In the genomic region with DNA sequence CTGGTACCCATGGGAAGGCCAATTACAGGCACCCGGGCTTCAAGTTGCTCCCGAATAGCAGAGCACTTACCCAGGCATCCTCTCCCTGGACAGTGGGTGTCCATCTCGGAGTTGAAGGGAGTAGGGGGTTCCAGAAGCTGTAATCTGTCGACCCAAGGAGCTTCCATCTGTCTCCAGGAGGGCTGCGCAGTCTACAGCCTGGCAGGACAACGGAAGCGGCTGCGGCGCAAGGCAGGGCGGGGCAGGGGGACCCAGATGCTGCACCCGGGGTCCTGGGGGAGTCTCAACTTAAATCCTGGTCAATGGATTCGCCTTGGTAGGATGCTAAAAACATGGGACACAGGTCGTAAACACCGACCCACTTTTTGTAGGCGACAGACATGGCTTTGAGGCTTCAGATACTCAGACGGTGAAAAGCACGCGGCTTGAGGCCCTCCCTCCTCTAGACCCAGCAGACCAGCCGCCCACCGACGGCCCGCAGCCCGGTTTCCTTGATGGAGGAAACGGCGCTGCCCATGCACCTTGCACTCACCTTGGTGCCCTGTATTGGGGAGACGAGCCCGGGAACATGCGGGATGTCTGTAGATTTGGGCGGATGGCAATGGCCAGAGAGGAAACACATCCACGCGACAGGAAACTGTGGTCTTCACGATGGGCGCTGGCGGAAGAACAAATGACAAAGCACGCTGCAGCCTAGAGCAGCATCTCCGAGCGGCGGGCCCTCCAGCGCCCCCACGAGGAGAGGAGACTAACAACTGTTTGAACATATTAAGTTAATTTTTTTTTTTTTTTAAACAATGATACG, we compare ENCODE assay signal across 8 mouse cellular contexts. TPM values are rescaled to one million over a fixed set of nuclear protein-coding genes. Genes with fewer than 3 reads are reported as not detected.
A peak's percentile ranks its signal among the peaks of the same experiment; 100 is the strongest.
DNase-seq lines count a peak whose midpoint lies in the region; ATAC-seq and TF ChIP-seq lines count a peak whose summit lies in the region.

No protein-coding gene starts in this region.

- TF ChIP-seq EP300 in CH12.LX (IDR thresholded peaks at IDR 0.05; ENCODE audit: low read length): 0 out of 2 replicates have a peak, but pooled peaks have one; percentile 17

- H3K9me3 ChIP-seq in CH12.LX (replicated peaks; ENCODE audit: low read length): no peaks in the 10 kb centered on the region
- H3K9me3 ChIP-seq in forebrain, embryonic 11.5 days (ENCODE audit: control insufficient read depth, low read length): no peaks in the 10 kb centered on the region
- no peaks in the 10 kb centered on the region for H3K9me3 ChIP-seq in heart, embryonic 16.5 days (replicated peaks; ENCODE audit: control insufficient read depth, low read length)
- H3K9me3 ChIP-seq in liver, embryonic 13.5 days (replicated peaks): no peaks in the 10 kb centered on the region
- no peaks in the 10 kb centered on the region for H3K9me3 ChIP-seq in stomach, embryonic 14.5 days (ENCODE audit: control insufficient read depth, low read depth, low read length)

- TF ChIP-seq RAD21 in CH12.LX (IDR thresholded peaks at IDR 0.05; ENCODE audit: low read depth, low read length): no peak

- under 1% methylated on average over 41 of the region's 41 CpGs for WGBS in forebrain, embryonic 11.5 days
- under 1% methylated on average over 41 of the region's 41 CpGs for WGBS in heart, embryonic 16.5 days
- WGBS in liver, embryonic 13.5 days (ENCODE audit: insufficient replicate concordance): under 1% methylated on average over 41 of the region's 41 CpGs
- under 1% methylated on average over 41 of the region's 41 CpGs for WGBS in stomach, embryonic 14.5 days

- no peaks in the 10 kb centered on the region for H3K27me3 ChIP-seq in CH12.LX (replicated peaks)
- H3K27me3 ChIP-seq in forebrain, embryonic 11.5 days (ENCODE audit: control insufficient read depth, insufficient read depth, low read length): no peaks in the 10 kb centered on the region
- no peaks in the 10 kb centered on the region for H3K27me3 ChIP-seq in heart, embryonic 16.5 days (ENCODE audit: control insufficient read depth, insufficient read depth, low read length)
- H3K27me3 ChIP-seq in liver, embryonic 13.5 days: no peaks in the 10 kb centered on the region
- no peaks in the 10 kb centered on the region for H3K27me3 ChIP-seq in stomach, embryonic 14.5 days (ENCODE audit: control insufficient read depth, insufficient read depth, low read length)

- H3K4me1 ChIP-seq in CH12.LX (ENCODE audit: control insufficient read depth in 1 of 2, insufficient read depth in 2 of 2): peaks cover 13 to 39% of the 10 kb centered on the region in 2 experiments
- peaks cover 2% of the 10 kb centered on the region; the same call in 1 of the 2 replicates for H3K4me1 ChIP-seq in forebrain, embryonic 11.5 days (replicated peaks; ENCODE audit: control insufficient read depth, insufficient read depth, low read length)
- H3K4me1 ChIP-seq in heart, embryonic 16.5 days (ENCODE audit: control insufficient read depth, insufficient read depth, low read length): peaks cover 10% of the 10 kb centered on the region
- H3K4me1 ChIP-seq in liver, embryonic 13.5 days (replicated peaks): peaks cover 35% of the 10 kb centered on the region
- H3K4me1 ChIP-seq in stomach, embryonic 14.5 days (ENCODE audit: control insufficient read depth, insufficient read depth, low read length): peaks cover 11% of the 10 kb centered on the region

- H3K4me2 ChIP-seq in CH12.LX (ENCODE audit: insufficient read depth, low read depth, poor library complexity, severe bottlenecking): peak overlapping the region; percentile 52; the same call in 1 of the 2 replicates
- peak overlapping the region; percentile 76 for H3K4me2 ChIP-seq in forebrain, embryonic 11.5 days (ENCODE audit: low read depth, low read length, severe bottlenecking)
- H3K4me2 ChIP-seq in heart, embryonic 16.5 days (ENCODE audit: low read depth, low read length): peak overlapping the region; percentile 77
- peak overlapping the region; percentile 80 for H3K4me2 ChIP-seq in liver, embryonic 13.5 days
- peak overlapping the region; percentile 73 for H3K4me2 ChIP-seq in stomach, embryonic 14.5 days (replicated peaks; ENCODE audit: low read depth, low read length)

- DNase-seq in CH12.LX (ENCODE audit: extremely low read depth): peak; percentile 92
- peak; percentile 80 for DNase-seq in c-Kit-positive CD71-positive TER-119-negative erythroid progenitor cells, embryonic 14.5 days (ENCODE audit: low read depth)
- peak; percentile 94 for DNase-seq in forebrain, embryonic 11.5 days (ENCODE audit: low spot score)
- peak; percentile 89 to 92 for DNase-seq in kidney, postnatal 25 days
- peak; percentile 78 for DNase-seq in liver, embryonic 13.5 days
- DNase-seq in natural killer cell, adult 2 months (ENCODE audit: low spot score in 2 of 2): peak; percentile 84 to 89

- dilution Hi-C loops in CH12.LX (cut with MboI; ENCODE audit: extremely low pct_ligation_motif_present, extremely low pct_unique_long_range_greater_than_20kb, low sequenced_read_pairs): no loop called here

- TF ChIP-seq POLR2A in CH12.LX (IDR thresholded peaks at IDR 0.05; ENCODE audit: low read depth, low read length): peak; percentile 90

- peak overlapping the region; percentile 58 for H3K27ac ChIP-seq in CH12.LX (ENCODE audit: insufficient read depth, low read depth)
- H3K27ac ChIP-seq in forebrain, embryonic 11.5 days (ENCODE audit: low read depth, low read length): peak overlapping the region; percentile 61
- H3K27ac ChIP-seq in heart, embryonic 16.5 days (ENCODE audit: low read length): peak overlapping the region; percentile 75
- peak overlapping the region; percentile 73 for H3K27ac ChIP-seq in liver, embryonic 13.5 days
- H3K27ac ChIP-seq in stomach, embryonic 14.5 days (ENCODE audit: low read length): peak overlapping the region; percentile 44; the same call in 1 of the 2 replicates

- in situ Hi-C loops in CH12.LX (cut with MboI; ENCODE audit: low pct_ligation_motif_present, low pct_unique_long_range_greater_than_20kb, low sequenced_read_pairs): loop anchor here (25.0 kb wide), 1 partner anchor 276 kb away; no protein-coding TSS in a partner anchor

- H3K79me2 ChIP-seq in CH12.LX (replicated peaks; ENCODE audit: control insufficient read depth, extremely low read depth, insufficient read depth, poor library complexity, severe bottlenecking): peaks cover 38% of the 10 kb centered on the region

- peak overlapping the region; percentile 79 for H3K9ac ChIP-seq in CH12.LX (ENCODE audit: insufficient read depth, low read depth)
- H3K9ac ChIP-seq in forebrain, embryonic 11.5 days (ENCODE audit: low read length): peak overlapping the region; percentile 95
- H3K9ac ChIP-seq in heart, embryonic 16.5 days (ENCODE audit: low read length): peak overlapping the region; percentile 85
- peak overlapping the region; percentile 90 for H3K9ac ChIP-seq in liver, embryonic 13.5 days
- H3K9ac ChIP-seq in stomach, embryonic 14.5 days (replicated peaks; ENCODE audit: low read depth, low read length): peak overlapping the region; percentile 83

- peaks cover 43 to 46% of the 10 kb centered on the region in 2 experiments for H3K36me3 ChIP-seq in CH12.LX (replicated peaks in 1 of 2; ENCODE audit: control insufficient read depth in 1 of 2, insufficient read depth in 1 of 2, low read length in 1 of 2)
- H3K36me3 ChIP-seq in forebrain, embryonic 11.5 days (ENCODE audit: control insufficient read depth, insufficient read depth, low read length): peaks cover 28% of the 10 kb centered on the region
- H3K36me3 ChIP-seq in heart, embryonic 16.5 days (ENCODE audit: control insufficient read depth, insufficient read depth): peaks cover 35% of the 10 kb centered on the region
- H3K36me3 ChIP-seq in liver, embryonic 13.5 days: peaks cover 43% of the 10 kb centered on the region
- H3K36me3 ChIP-seq in stomach, embryonic 14.5 days (ENCODE audit: control insufficient read depth, insufficient read depth, low read length): peaks cover 43% of the 10 kb centered on the region

- peak; percentile 83 for ATAC-seq in forebrain, embryonic 11.5 days (replicated peaks; ENCODE audit: low FRiP score)
- ATAC-seq in heart, embryonic 16.5 days (replicated peaks; ENCODE audit: extremely low read depth, insufficient read depth, low FRiP score): peak; percentile 84
- ATAC-seq in liver, embryonic 13.5 days (ENCODE audit: low read depth): peak; percentile 76
- peak; percentile 89 for ATAC-seq in stomach, embryonic 14.5 days (ENCODE audit: insufficient number of reproducible peaks, insufficient read depth, low FRiP score, low read depth)

- TF ChIP-seq CTCF in CH12.LX (conservative IDR thresholded peaks at IDR 0.05 in 1 of 2, IDR thresholded peaks at IDR 0.05 in 1 of 2; ENCODE audit: low read depth in 2 of 2, low read length in 2 of 2): peak in 1 of 2 experiments; percentile 94; a peak in 1 of 4 replicates

- peak overlapping the region; percentile 72 to 98 (median 95) for H3K4me3 ChIP-seq in CH12.LX (replicated peaks in 1 of 3; ENCODE audit: low read depth in 2 of 3, low read length in 2 of 3, poor library complexity in 1 of 3)
- H3K4me3 ChIP-seq in forebrain, embryonic 11.5 days (ENCODE audit: low read depth, low read length): peak overlapping the region; percentile 89
- H3K4me3 ChIP-seq in heart, embryonic 16.5 days (ENCODE audit: low read length): peak overlapping the region; percentile 70
- H3K4me3 ChIP-seq in liver, embryonic 13.5 days (replicated peaks): peak overlapping the region; percentile 81
- peak overlapping the region; percentile 76 for H3K4me3 ChIP-seq in stomach, embryonic 14.5 days (ENCODE audit: low read depth, low read length)

RNA-seq across cellular contexts. Expression of gene Snhg11, which starts 14.4 kb away (rescaled TPM):
- total RNA-seq in CH12.LX (2012; rRNA removed) (0.04 TPM in 2 replicates), CH12.LX (2014; rRNA removed) (not detected in 2 replicates)
- polyA plus RNA-seq in CH12.LX (2012; ENCODE audit: insufficient read length, low read depth): 0.11 and 0.13 TPM in 2 replicates
- polyA plus RNA-seq in forebrain, embryonic 11.5 days (2014; fragmentation: Nextera tagmentation; extraction: Ambion mirVana): 20.2 and 23.8 TPM in 2 replicates
- polyA plus RNA-seq in heart, embryonic 16.5 days (2015; fragmentation: Nextera tagmentation; extraction: Ambion mirVana): 0.55 and 1.4 TPM in 2 replicates
- polyA plus RNA-seq in liver, embryonic 13.5 days (2015; fragmentation: Nextera tagmentation; extraction: Ambion mirVana): 1.4 and 1.5 TPM in 2 replicates
- polyA plus RNA-seq in stomach, embryonic 14.5 days (2014; fragmentation: Nextera tagmentation; extraction: Ambion mirVana): 6.5 and 10.0 TPM in 2 replicates

RNA-seq across cellular contexts. Expression of gene Ralgapb, which starts 48.6 kb away (rescaled TPM):
- total RNA-seq in CH12.LX (2012; rRNA removed) (11.9 and 12.9 TPM in 2 replicates), CH12.LX (2014; rRNA removed) (10.7 and 11.4 TPM in 2 replicates)
- polyA plus RNA-seq in CH12.LX (2012; ENCODE audit: insufficient read length, low read depth): 13.6 and 18.4 TPM in 2 replicates
- polyA plus RNA-seq in forebrain, embryonic 11.5 days (2014; fragmentation: Nextera tagmentation; extraction: Ambion mirVana): 23.2 and 25.1 TPM in 2 replicates
- 9.1 and 10.3 TPM in 2 replicates for polyA plus RNA-seq in heart, embryonic 16.5 days (2015; fragmentation: Nextera tagmentation; extraction: Ambion mirVana)
- polyA plus RNA-seq in liver, embryonic 13.5 days (2015; fragmentation: Nextera tagmentation; extraction: Ambion mirVana): 6.0 and 6.3 TPM in 2 replicates
- 26.8 and 26.9 TPM in 2 replicates for polyA plus RNA-seq in stomach, embryonic 14.5 days (2014; fragmentation: Nextera tagmentation; extraction: Ambion mirVana)

RNA-seq across cellular contexts. Expression of gene Lbp, which starts 54.8 kb away (rescaled TPM):
- total RNA-seq in CH12.LX (2012; rRNA removed) (0.04 TPM in 1 of 2 replicates, not detected in the other), CH12.LX (2014; rRNA removed) (0.30 TPM in 1 of 2 replicates, not detected in the other)
- 0.27 TPM in 1 of 2 replicates, not detected in the other for polyA plus RNA-seq in CH12.LX (2012; ENCODE audit: insufficient read length, low read depth)
- polyA plus RNA-seq in forebrain, embryonic 11.5 days (2014; fragmentation: Nextera tagmentation; extraction: Ambion mirVana): 1.5 and 2.4 TPM in 2 replicates
- 10.9 and 16.0 TPM in 2 replicates for polyA plus RNA-seq in heart, embryonic 16.5 days (2015; fragmentation: Nextera tagmentation; extraction: Ambion mirVana)
- polyA plus RNA-seq in liver, embryonic 13.5 days (2015; fragmentation: Nextera tagmentation; extraction: Ambion mirVana): 16.3 and 22.9 TPM in 2 replicates
- polyA plus RNA-seq in stomach, embryonic 14.5 days (2014; fragmentation: Nextera tagmentation; extraction: Ambion mirVana): 3.5 and 5.3 TPM in 2 replicates

Comparison
In these comparisons a context has a peak if more than half of its experiments do, and no peak if none do; other contexts are left out.
1. Peak in every context shown above with its lines: DNase-seq, ATAC-seq, H3K4me3 ChIP-seq and H3K27ac ChIP-seq.